Mouse (Mus musculus) ovary, postnatal 36 days (tissue): ENCODE results near the gene Klf12.
"Not testable (repeated sequence)": the region's sequence is repeated elsewhere in the genome, so short reads cannot be mapped to it uniquely, and the experiment has no call there.

Experiments
- DNase-seq: peaks from one replicate; pipeline ENCODE4 v3.0.0; 2022; ENCODE audit warnings: low spot score, mixed read lengths

Klf12 gene

DNA sequence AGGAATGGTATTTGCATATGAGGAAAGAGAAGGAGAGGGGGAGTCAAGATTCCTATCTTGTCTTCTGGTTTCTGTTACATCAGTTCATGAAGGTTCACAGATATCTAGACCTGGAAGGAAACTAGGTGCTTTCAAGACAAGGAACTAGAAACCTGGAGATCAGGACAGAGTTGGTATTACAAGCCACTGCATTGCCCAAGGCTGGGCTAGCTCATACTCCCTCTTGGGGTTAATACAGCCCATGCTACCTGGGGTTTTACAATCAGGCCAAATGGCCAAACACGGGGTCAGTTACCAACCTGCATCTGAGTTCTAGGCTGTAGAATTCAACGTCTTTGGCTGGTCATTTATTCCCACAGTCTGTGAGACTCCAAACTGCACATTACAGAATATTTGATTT lies 398.9 kb downstream of the Klf12 start:
- no peak for DNase-seq

GRCm38 (mm10) chr14:99885128-99885527 lies 399.4 kb downstream of the Klf12 start:
- DNase-seq: no peak

- no peak for DNase-seq
Measured at GRCm38 (mm10) chr14:99876791-99877578, 407.5 kb downstream of the Klf12 start.

- DNase-seq: no peak
Measured at GRCm38 (mm10) chr14:99873725-99874124, 410.8 kb downstream of the Klf12 start.

DNA sequence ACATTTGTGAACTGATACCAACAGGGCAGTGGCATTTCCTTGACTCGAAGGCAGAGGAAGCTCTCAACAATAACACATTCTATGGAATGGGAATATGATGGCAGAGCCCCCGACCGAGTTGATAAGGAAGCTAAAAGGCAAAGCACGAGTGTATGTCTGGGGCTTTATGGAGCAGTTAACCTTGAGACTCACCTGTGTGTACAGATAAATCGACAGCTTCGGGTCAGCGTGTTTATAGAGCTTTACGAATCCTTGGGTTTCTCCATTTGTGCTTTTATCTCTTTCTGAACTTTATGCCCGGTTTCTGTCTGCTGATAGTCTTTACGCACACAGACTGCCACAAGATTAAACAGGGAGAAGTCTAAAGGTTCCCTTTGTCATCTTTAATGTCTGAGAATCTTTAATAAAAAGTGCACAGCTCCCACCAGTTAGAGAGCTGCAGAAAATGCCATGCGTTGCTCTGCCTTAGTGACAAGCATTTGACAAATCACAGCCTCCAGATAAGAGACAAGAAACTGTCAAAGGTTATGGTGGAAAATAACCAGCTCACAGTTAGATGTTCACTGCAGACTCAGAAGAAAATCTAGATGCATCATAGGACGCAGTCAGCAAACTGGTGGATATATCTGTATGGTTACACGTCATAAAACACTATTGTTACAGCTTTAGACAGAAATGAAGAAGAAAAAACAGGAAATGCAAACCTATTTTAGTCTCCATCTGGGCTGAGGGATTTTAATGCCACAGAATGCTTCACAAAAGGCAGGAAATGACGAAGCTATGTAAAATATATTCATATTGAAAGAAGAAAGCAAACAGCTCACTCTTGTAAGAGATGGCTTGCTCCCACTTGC lies 428.1 kb downstream of the Klf12 start:
- no peak for DNase-seq

GRCm38 (mm10) chr14:99854467-99854807 lies 430.0 kb downstream of the Klf12 start:
- DNase-seq: not testable (repeated sequence)

- not testable (repeated sequence) for DNase-seq
Measured at GRCm38 (mm10) chr14:99853769-99854466, 430.6 kb downstream of the Klf12 start.

DNA sequence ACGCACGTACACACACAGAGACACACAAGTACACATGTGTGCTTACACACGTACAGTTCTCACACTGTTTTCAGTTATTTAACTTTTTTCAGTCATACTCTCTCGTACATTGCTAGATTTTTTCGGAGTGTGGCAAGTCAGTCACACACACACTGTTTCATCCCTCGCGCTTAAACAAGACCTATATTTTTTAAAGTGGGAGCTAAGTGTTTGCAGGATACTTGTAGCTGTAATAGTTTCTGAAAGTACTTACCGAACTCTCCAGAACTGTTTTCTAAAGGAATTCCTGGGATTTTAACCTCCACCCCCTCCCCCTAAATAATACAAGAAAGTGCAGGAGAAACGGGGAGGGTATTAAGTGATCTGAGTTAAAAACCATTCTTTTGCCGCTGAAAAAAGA lies 434.1 kb downstream of the Klf12 start:
- no peak for DNase-seq

GRCm38 (mm10) chr14:99847502-99847901 lies 437.0 kb downstream of the Klf12 start:
- no peak for DNase-seq

DNA sequence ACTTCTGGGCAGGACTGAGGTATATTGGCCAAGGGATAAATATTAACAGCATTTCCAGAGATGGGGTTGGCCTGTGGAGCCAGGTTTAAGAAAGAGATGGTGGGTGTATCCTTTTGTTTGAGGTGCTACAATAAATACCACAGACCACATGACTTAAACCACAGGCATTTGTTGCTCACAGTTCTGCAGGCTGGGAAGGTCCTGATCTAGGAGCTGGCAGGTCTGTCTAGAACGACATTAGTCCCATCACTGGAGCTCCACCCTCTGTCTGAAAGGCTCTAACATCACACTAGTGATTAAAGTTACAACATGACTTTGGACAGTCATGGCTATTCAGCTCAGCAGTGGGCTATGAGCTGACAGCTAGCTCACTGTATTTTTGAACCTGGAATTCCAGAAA lies 457.8 kb downstream of the Klf12 start:
- DNase-seq: no peak
